Comparison of ENCODE assay signal across 9 mouse cellular contexts in the genomic region with DNA sequence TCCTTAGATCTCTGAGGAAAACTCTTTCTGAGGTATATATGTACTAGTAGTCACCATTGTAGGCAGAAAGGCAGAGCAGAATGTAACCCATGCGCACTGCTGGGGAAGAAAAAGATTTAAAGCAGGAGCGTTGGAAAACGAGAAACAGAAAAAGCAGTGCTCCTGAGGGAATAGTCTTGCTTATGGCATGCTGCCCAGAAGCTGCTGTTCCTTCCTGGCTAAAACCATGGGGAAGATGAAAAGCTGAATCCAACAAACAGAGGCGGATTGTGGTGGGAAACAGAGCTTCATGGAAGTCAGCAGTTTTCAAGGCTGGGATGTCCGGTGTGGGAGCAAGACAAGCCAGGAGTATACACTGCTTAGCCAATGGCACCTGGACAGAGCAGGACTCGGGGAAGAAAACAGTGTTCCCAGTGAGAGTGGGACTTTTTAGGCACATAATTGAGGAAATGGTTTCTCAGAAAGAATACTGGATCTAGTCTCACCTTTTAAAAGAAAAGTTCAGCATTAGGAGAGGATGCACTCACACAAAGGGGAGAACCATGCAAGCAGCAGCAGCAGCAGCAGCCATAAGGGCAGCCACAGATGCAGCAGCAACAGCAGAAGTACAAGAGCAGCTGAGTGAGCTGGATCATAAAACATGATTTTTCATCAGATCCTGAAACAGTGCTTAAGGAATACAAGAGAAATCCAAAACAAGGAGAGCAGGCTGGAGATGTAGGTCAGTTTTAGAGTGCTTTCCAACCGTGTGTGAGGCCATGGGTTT. TPM values are rescaled to one million over a fixed set of nuclear protein-coding genes. Genes with fewer than 3 reads are reported as not detected.
A peak's percentile ranks its signal among the peaks of the same experiment; 100 is the strongest.
DNase-seq lines count a peak whose midpoint lies in the region; ATAC-seq and TF ChIP-seq lines count a peak whose summit lies in the region.
"Had no signal": no experiment of that assay in that cellular context is flagged by ENCODE, and none has a peak within 500 bp of the region (broad histone marks: within the 10 kb centered on the region; RNA-seq: fewer than 3 reads in every experiment).

No protein-coding gene starts in this region.

- no peaks in the 10 kb centered on the region for H3K9me3 ChIP-seq in hindbrain, embryonic 13.5 days
- H3K9me3 ChIP-seq in hindbrain, embryonic 11.5 days (ENCODE audit: control insufficient read depth, low read length): no peaks in the 10 kb centered on the region
- no peaks in the 10 kb centered on the region for H3K9me3 ChIP-seq in forebrain, postnatal 0 days (ENCODE audit: low read length)
- no peaks in the 10 kb centered on the region for H3K9me3 ChIP-seq in intestine, embryonic 16.5 days (ENCODE audit: control insufficient read depth, low read length)

- no peaks in the 10 kb centered on the region for H3K4me1 ChIP-seq in hindbrain, embryonic 13.5 days (replicated peaks)
- no peaks in the 10 kb centered on the region for H3K4me1 ChIP-seq in hindbrain, embryonic 11.5 days (replicated peaks; ENCODE audit: control insufficient read depth, insufficient read depth, low read length)
- no peaks in the 10 kb centered on the region for H3K4me1 ChIP-seq in forebrain, postnatal 0 days (ENCODE audit: insufficient read depth)
- H3K4me1 ChIP-seq in intestine, embryonic 16.5 days (ENCODE audit: control insufficient read depth, insufficient read depth, low read length): no peaks in the 10 kb centered on the region

- no peak for DNase-seq in hindbrain, embryonic 11.5 days (ENCODE audit: low spot score)
- peak; percentile 63 for DNase-seq in brain, adult 2 months (ENCODE audit: low read depth, low spot score)
- DNase-seq in forebrain, postnatal 0 days: peak; percentile 39
- peak; percentile 26 to 68 for DNase-seq in left cerebral cortex, postnatal 25 days (ENCODE audit: low spot score in 2 of 2)
- DNase-seq in thymus, adult 18-20 months: no peak
- DNase-seq in natural killer cell, adult 2 months (ENCODE audit: low spot score in 2 of 2): no peak

- no peaks in the 10 kb centered on the region for H3K27me3 ChIP-seq in hindbrain, embryonic 13.5 days
- no peaks in the 10 kb centered on the region for H3K27me3 ChIP-seq in hindbrain, embryonic 11.5 days (ENCODE audit: control insufficient read depth, insufficient read depth, low read length)
- no peaks in the 10 kb centered on the region for H3K27me3 ChIP-seq in forebrain, postnatal 0 days (ENCODE audit: insufficient read depth, low read length)
- H3K27me3 ChIP-seq in intestine, embryonic 16.5 days (replicated peaks; ENCODE audit: control insufficient read depth, insufficient read depth, low read length): no peaks in the 10 kb centered on the region

- no peak for TF ChIP-seq CTCF in forebrain, postnatal 0 days (IDR thresholded peaks at IDR 0.05; ENCODE audit: low read depth)

- WGBS in hindbrain, embryonic 13.5 days: 51% methylated on average over 7 of the region's 7 CpGs
- 71% methylated on average over 7 of the region's 7 CpGs for WGBS in hindbrain, embryonic 11.5 days
- WGBS in forebrain, postnatal 0 days: 42% methylated on average over 7 of the region's 7 CpGs
- 54% methylated on average over 7 of the region's 7 CpGs for WGBS in intestine, embryonic 16.5 days

- intact Hi-C loops in left cerebral cortex, postnatal 25 days (cut with DNase I): loop anchor here (1.0 kb wide), 1 partner anchor 33 kb away; a partner anchor contains a TSS

- H3K36me3 ChIP-seq in hindbrain, embryonic 13.5 days: no peaks in the 10 kb centered on the region
- H3K36me3 ChIP-seq in hindbrain, embryonic 11.5 days (ENCODE audit: control insufficient read depth, insufficient read depth, low read length): no peaks in the 10 kb centered on the region
- H3K36me3 ChIP-seq in forebrain, postnatal 0 days (ENCODE audit: insufficient read depth): no peaks in the 10 kb centered on the region
- no peaks in the 10 kb centered on the region for H3K36me3 ChIP-seq in intestine, embryonic 16.5 days (ENCODE audit: control insufficient read depth, insufficient read depth, low read length)

- H3K27ac ChIP-seq in hindbrain, embryonic 13.5 days: peak overlapping the region; percentile 58; the same call in 1 of the 2 replicates
- no peak overlapping the region for H3K27ac ChIP-seq in hindbrain, embryonic 11.5 days (ENCODE audit: low read depth, low read length)
- H3K27ac ChIP-seq in forebrain, postnatal 0 days (ENCODE audit: low read depth, low read length): peak overlapping the region; percentile 29; the same call in 1 of the 2 replicates
- no peak overlapping the region for H3K27ac ChIP-seq in intestine, embryonic 16.5 days (ENCODE audit: low read length)
- H3K27ac ChIP-seq: macrophage had no signal

- H3K9ac ChIP-seq in hindbrain, embryonic 13.5 days: no peak overlapping the region
- H3K9ac ChIP-seq in hindbrain, embryonic 11.5 days (ENCODE audit: low read depth, low read length): no peak overlapping the region
- H3K9ac ChIP-seq in forebrain, postnatal 0 days: no peak overlapping the region
- H3K9ac ChIP-seq in intestine, embryonic 16.5 days (ENCODE audit: low read depth, low read length): no peak overlapping the region

- H3K4me2 ChIP-seq in hindbrain, embryonic 13.5 days: no peak overlapping the region
- no peak overlapping the region for H3K4me2 ChIP-seq in hindbrain, embryonic 11.5 days (replicated peaks; ENCODE audit: low read depth, low read length)
- H3K4me2 ChIP-seq in forebrain, postnatal 0 days (ENCODE audit: low read depth): 0 out of 2 replicates have a peak overlapping the region, but pooled peaks have one; percentile 15
- no peak overlapping the region for H3K4me2 ChIP-seq in intestine, embryonic 16.5 days (ENCODE audit: low read depth, low read length)

- no peak overlapping the region for H3K4me3 ChIP-seq in hindbrain, embryonic 13.5 days
- H3K4me3 ChIP-seq in hindbrain, embryonic 11.5 days (ENCODE audit: low read depth, low read length): no peak overlapping the region
- H3K4me3 ChIP-seq in forebrain, postnatal 0 days (ENCODE audit: low read depth, low read length): no peak overlapping the region
- H3K4me3 ChIP-seq in intestine, embryonic 16.5 days (ENCODE audit: low read length): no peak overlapping the region

- peak; percentile 74 for ATAC-seq in hindbrain, embryonic 13.5 days (ENCODE audit: low FRiP score)
- no peak for ATAC-seq in hindbrain, embryonic 11.5 days (ENCODE audit: low FRiP score)
- ATAC-seq in forebrain, postnatal 0 days: peak; percentile 67
- no peak for ATAC-seq in intestine, embryonic 16.5 days

RNA-seq across cellular contexts. Expression of a gene that starts 33.0 kb away (rescaled TPM):
- polyA plus RNA-seq in hindbrain, embryonic 13.5 days (2015; fragmentation: Nextera tagmentation; extraction: Ambion mirVana): 52.2 and 53.5 TPM in 2 replicates
- polyA plus RNA-seq in hindbrain, embryonic 11.5 days (2014; fragmentation: Nextera tagmentation; extraction: Ambion mirVana): 67.7 and 68.4 TPM in 2 replicates
- total RNA-seq in forebrain, postnatal 0 days (2014; rRNA removed): 44.8 and 48.6 TPM in 2 replicates
- polyA plus RNA-seq in forebrain, postnatal 0 days (2015; fragmentation: Nextera tagmentation; extraction: Ambion mirVana): 26.4 and 37.5 TPM in 2 replicates
- 10 to 100 TPM; 72.4 to 72.8 TPM for total RNA-seq in left cerebral cortex, postnatal 25 days (2021)
- 34.2 and 38.6 TPM in 2 replicates for polyA plus RNA-seq in intestine, embryonic 16.5 days (2015; fragmentation: Nextera tagmentation; extraction: Ambion mirVana)

Comparison
In these comparisons a context has a peak if more than half of its experiments do, and no peak if none do; other contexts are left out.
1. ATAC-seq: peak in hindbrain, embryonic 13.5 days (single experiment) and forebrain, postnatal 0 days (single experiment); none in hindbrain, embryonic 11.5 days (single experiment) and intestine, embryonic 16.5 days (single experiment).
2. H3K27ac ChIP-seq: peak in hindbrain, embryonic 13.5 days (single experiment) and forebrain, postnatal 0 days (single experiment); none in hindbrain, embryonic 11.5 days (single experiment) and intestine, embryonic 16.5 days (single experiment).
3. DNase-seq: peak in brain, adult 2 months (single experiment), forebrain, postnatal 0 days (single experiment) and left cerebral cortex, postnatal 25 days (2 of 2); none in hindbrain, embryonic 11.5 days (single experiment), thymus, adult 18-20 months (0 of 2) and natural killer cell, adult 2 months (0 of 2).